Mouse (Mus musculus) CD4-positive, CD25-positive, alpha-beta regulatory T cell, adult 2 months (primary cell): Measurements from ENCODE around the gene Atpif1.

Source experiments
- DNase-seq: peaks from one replicate; pipeline ENCODE4 v3.0.0-alpha.2; 2012; ENCODE audit warnings: low read depth, low spot score

Gene Atpif1

DNA sequence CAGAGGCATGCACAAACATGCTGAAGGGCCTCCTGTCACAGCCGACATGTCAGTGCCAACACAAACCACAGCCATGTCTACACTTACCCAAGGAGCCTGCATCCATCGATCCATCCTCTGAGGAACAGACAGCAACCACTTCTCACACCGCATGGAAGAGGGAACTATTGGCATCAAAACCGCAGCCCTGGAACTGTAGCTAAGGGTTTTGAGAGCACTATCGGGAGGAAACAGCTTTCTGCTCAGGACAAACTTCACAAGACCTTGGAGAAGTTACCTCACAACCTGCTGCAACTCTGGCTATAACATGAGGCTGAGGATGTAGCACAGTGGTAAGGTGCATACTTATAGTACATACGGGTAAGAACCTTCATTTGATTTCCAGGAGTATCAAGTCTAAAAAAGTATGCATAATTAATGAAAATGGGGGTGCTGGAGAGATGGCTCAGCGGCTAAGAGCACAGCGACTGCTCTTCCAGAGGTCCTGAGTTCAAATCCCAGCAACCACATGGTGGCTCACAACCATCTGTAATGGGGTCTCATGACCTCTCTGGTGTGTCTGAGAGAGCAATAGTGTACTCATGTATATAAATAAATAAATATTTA is 5.4 kb downstream of the Atpif1 start:
- no peak for DNase-seq

DNA sequence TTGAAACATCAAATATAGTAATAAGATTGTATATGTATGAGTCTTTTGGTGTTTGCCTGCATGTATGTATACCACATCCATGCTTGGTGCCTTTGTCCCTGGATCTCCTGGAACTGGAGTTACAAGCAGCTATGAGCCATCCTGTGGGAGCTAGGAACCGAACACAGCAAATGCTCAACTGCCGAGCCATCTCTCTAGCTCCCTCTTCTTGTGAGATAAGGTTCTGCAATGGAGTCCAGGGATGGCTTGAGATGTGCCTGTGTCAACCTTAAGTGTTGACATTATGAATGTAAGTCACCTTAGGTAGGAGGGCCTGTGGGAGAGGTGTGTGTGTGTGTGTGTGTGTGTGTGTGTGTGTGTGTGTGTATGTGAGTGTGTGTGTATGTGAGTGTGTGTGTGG is 6.8 kb downstream of the Atpif1 start:
- DNase-seq: peak; percentile 69

DNA sequence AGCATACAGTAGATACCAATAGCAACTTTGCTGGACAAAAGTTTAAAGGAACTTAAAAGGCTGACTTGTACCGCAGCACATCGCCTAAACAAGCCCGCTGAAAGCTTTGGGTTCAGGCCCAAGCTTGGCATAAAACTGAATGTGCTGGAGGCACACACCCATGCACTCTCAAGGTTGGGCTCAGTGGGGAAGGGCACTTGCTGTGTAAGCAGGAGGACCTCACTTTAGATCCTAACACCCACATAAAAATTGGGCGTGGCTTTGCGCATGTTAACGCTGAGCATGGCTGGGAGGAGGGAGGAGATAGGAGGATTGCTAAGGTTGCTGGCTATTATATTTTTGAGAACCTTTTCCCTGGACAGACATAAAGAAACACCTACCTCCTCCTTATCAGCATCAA is 8.7 kb downstream of the Atpif1 start:
- no peak for DNase-seq

DNA sequence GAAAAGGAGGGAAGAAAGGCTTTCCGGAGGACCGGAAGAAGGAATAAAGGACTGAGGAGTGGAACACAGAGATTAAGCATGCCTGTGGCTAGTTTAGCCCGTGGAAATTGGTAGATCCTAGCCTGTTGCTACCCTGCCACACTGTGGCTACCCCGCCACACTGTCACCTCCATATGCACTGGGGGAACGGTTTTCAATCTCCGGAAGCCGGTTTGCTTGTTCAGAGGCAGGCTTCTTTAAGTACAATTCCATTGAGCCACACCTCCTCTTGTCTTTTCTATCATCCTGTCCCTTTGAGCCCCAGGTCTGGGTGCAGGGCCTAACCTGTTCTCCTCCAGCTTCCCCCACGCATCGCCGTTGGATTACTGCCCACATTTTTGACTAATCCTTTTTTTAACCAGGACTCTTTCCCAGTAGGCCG is 9.1 kb downstream of the Atpif1 start:
- no peak for DNase-seq

DNA sequence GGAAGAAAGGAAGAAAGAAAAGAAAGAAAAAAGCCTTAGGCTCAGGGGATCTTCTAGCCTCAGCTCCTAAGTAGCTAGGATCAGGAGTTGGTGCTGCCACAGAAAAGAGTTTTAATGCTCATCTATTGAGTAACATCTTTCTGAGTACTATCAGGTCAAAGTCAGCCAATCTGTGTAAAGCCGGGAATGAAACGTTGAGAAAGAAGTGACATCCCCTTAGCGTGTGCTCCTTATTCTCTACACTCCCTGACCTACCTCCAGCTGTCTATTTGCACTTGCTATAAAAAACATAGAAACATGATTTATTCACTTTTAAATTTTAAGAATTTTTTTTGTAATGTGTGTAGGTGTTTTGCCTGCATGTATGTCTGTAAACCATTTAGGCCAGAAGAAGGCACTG is 14.3 kb downstream of the Atpif1 start:
- no peak for DNase-seq

DNA sequence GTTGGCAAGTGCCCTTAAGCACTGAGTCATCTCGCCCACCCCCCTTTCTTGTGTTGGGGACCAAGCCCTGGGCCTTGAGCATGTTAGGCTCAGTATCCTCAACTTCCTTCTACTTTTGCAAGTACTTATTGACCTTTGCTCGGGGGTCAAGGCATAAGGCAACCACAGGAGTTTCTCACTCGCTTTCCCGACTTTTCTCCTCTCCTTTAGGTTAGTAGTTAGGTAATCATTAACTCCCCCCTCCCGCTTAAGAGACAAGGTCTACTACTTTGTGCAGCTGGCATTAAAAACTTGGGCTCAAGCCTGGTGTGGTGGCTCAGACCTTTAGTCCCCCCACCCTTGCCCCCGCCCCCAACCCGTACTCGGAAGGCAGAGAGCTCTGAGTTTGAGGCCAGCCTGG is 15.4 kb downstream of the Atpif1 start:
- DNase-seq: no peak

DNA sequence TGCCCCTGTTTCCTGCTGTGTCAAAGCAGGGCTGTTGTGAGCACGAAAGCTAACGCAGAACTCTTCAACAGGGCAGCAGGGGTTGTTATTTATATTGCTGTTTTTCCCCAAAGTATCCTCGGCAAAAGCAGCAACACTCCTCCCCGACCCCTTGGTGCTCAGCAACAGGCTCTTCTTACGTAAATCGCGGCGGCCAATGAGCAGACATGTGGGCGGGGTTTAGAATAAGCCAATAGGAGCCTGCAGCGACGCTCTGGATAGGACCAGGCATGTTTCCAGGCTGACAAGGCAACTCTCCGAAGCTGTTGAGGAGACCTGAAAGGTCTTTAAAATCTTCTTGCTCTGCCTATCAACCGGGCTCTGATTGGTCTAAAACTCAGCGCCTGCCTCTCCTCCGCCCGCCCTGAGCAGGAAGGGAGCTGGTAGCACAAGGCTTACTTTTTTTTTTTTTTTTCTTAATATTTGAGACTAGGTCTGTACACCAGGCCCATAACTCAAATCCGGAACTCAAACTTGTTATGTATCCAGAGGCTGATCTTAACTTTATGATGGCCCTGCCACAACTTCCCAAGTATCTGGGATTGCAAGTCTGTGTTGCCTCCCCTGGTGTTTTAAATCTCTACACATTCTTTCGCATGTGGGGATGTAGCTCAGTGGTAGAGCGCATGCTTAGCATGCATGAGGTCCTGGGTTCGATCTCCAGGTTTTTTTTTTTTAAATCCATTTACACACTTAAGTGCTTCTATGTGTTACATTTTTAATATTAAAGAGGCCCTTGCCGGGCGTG is 17.9 kb downstream of the Atpif1 start:
- peak; percentile 97 for DNase-seq

DNA sequence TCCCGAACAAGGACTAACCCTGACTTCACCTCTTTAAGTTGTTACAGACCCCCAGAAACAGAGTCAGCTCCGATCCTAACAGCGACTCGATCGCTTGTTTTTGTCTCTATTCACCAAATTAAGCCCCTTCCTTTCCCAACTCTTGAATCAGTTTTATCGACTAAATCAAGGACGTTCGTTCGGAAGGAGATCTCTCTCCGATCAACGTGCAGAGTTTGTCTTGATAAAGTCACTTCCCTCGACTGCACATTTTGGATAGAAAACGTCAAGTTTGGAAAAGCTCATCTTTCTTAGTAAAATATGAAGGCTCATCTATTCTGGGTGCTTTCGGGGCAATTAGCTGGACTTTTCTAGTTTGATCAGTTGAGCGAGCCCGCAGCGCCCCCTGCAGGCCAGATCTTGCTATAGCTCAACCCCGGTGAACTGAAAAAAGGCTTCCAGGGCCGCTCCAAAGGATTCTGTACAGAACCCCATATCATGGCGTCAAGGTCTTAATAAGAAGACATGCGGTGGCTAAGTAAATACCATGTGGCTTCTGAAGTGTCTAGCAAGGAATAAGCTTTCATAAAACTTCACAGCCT is 18.8 kb downstream of the Atpif1 start:
- DNase-seq: peak; percentile 92

DNA sequence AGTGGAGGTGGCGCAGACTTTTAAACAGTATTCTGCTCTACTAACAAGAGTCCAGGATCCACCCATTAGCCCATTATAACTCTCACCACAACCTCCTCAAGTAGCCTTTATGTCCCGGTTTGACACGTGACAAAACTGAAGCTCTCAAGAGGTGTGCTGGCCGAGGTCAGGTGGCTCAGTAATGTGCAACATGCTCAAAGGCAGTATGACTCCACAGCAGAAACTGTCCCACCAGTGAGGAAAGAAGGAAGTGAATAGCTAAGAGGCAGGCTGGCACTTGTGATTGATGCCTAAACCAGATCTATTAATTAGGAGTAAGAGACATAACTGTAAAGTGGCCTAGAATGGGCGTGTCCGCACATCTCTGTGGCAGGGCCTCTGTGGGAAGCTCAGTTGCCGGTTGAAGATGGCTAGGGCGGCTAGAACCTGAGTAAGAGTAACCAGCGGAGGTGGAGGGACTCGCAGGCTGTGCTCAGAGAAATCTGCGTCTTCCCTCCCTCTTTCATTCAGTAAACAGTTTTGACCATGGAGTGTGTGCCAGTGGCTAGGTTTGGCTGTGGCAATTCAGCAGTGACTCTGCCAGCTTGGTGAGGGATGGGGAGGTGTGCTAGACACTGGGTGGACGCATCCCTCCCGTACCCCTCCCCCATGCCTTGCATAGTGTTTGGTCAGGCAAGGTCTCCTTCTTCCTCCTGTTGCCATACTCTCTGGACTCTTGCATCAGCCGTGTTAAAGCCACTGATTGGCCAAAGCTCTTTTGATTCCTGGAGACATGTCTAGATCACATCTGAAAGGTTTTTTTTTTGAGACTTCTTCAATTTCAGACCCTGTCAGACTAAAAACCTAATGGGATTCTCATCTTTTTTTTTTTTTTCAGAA is 19.8 kb downstream of the Atpif1 start:
- no peak for DNase-seq

DNA sequence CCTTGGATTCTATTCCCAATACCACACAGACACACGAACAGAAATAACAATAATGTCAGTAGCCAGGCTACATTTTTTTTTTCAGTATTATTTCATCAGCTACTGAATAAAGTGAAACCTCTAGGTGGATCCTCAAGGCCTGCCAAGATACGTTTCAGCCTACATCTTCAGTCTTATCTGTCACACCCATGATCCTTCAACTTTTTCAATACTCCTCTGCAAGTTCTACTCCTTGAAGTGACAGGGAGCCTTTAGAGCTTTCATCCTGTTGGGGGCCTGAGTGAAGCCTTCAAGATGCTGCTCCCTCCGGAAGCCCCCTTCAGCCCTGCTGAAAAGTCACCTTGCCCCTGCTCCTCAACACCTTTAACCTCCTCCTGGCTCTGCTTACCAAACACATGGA is 21.4 kb downstream of the Atpif1 start:
- no peak for DNase-seq

DNA sequence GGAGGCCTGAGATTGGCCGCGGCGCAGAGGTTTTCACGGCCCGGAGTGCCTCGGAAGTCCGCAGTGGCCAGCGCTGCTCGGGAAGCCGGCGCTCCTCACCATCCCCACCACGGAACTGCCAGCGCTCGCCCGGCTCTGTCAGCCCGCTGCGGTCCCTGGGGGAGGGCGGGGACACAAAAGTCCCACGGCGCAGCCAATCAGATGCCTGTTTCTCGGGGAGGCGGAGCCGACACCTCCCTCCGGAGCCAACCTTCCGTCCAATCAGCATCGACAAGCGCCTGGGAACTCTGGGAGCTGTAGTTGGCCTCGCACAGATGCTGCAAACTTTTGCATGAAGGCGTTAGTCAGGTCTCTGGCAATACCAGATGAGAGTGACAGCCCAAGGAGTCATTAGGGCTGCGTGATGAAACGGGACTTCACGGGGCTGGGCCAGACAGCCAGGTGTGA is 23.1 kb downstream of the Atpif1 start, which contains the start of gene Sesn2:
Gene Sesn2 (minus strand): TSS at position 150 of the 447 bp plus-strand sequence.
- DNase-seq: peak; percentile 98

DNA sequence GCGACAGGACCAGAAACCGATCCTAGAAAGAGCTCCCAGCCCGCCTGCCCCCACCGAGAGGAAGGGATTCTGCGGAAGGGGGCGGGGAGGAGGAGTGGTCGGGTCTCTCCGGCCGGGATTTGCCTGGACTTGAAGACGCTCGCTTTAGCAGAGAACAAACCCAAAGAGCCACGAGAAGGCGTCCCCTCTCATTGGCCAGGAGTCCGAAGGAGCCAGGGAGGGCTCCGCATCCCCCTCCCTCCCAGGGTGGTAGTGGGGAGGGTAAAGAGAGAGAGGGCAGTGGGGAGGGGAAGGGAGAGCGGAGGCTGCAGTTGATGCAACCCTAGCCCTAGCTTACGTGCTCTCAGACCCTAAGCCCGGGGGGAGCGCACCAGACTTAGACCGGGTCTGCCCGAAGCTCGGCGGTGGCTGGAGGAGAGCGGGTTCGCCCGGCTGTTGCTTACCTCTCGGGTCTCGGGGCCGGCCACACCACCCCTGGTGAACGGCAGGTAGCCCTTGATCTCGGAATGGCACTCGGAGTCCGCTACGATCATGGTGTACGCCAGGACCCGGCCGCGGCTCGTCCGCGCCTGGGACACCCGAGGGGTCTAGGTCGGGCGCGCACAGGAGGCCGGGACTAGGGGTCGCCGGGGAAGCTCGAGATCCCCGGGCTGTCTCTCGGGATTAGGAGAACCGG is 23.7 kb downstream of the Atpif1 start:
- DNase-seq: peak; percentile 50

DNA sequence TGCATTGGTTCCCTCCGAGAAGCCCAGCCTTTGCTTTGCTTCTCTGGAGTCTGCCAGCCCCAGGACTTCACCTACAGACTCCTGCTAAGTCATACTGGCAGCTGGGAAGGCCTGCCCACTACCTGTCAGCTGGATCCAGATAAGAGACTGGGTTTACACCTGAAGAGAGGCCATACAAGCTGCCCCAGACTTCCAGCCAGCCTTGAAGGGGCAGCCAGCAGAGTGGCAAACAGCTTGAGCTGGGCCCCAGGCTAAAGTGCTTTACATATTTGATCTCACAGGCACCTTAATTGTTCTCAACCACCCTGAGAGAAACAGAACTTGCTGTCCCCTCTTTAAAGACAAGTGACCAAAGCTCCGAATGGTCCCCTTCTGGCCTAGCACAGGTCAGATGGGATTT is 26.2 kb downstream of the Atpif1 start:
- DNase-seq: no peak

DNA sequence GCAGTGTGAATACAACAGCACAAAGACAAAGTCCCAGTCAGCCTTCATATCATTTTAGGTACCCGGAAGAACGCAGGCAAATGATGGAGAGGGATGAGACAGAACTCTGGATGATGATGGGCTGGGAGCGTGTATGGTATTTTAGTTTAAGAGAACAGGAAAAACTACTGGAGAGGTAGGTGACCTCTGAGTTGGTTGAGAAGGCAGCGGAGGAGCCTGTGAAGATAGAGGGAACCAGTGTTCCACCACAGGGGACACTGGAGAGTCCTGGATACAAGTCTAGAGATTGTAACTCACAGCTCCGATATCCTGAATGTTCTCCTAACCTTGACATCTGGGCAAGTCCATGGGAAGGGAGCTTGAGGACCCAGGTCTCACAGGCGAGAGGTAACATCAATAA is 27.2 kb downstream of the Atpif1 start:
- DNase-seq: no peak

DNA sequence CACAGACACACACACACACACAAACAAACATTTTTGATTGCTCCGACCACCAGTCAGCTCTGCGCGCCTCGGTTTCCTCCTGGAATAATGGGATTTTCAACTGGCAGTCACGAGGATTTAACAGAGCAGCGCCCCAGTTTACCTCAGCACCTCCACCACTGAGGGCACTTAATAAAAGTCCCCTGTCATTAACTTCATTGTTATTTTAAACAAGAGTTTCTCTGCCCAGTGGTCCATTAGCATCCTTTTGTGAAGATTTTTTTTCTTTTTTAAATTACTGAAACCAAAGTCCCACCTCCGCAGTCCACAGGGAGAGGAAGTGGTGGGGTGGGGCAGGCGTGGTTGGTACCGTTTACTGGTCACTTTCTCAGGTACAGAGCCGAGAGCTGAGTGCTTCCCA is 27.7 kb downstream of the Atpif1 start:
- no peak for DNase-seq

DNA sequence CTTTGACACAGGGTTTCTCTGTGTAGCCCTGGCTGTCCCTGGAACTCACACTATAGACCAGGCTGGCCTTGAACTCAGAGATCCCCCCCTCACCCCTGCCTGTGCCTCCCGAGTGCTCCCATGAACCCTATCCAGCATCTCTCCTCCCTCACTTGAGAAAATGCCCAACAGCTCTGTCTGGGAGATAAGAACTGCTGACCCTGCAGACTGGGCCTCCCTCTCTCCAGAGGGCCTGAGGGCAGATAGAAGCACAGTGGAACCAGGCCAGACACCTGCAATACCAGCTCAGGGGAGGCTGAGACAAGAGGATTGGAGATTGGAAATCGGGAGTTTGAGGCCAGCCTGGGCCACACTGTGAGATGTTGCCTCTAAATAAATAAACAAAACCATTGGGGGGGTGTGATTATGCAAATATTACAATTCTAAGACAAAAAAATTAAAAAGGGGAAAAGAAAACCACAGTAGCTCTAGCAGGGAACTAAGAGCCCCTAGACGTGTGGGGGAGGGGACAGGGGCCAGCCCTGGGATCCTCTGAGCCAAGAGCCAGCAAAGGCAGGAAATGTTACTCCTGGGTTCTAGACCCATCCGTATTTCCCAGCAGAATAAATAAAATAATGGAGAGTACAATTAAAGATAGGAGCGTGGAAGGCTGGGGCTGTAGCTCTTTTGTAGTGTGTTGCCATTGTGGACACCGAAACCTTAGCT is 28.3 kb downstream of the Atpif1 start:
- no peak for DNase-seq

DNA sequence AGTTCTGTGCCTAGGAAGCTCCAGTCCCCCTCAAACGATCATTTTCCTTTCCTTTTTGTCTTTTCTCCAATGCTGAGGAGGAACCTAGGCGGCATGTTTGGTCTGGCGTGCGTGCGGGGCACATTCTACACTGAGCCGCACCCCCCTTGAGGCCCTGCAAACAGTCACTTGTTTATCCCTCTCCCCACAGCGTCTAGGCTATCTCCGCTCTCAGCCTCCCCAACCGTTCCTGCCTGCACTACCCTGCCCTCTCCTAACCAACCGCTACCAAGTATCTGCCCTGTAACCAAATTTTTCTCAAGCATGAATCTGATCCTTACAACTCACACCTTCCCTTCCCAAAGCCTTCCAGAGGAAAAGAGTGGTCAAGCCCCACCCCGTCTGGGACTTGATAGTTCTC is 30.1 kb downstream of the Atpif1 start:
- no peak for DNase-seq

DNA sequence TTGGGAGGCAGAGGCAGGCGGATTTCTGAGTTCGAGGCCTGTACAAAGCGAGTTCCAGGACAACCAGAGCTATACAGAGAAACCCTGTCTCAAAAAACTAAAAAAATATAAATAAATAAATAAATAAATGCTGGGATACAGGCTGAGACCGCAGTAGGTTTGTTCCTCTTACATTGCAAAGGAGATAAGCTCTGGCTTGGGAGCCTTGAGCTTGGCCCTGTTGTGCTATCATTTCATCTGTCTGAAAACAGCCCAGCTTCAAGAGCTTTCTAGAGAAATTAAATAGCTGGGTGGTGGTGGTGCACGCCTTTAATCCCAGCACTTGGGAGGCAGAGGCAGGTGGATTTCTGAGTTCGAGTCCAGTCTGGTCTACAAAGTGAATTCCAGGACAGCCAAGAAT is 31.8 kb downstream of the Atpif1 start:
- no peak for DNase-seq

DNA sequence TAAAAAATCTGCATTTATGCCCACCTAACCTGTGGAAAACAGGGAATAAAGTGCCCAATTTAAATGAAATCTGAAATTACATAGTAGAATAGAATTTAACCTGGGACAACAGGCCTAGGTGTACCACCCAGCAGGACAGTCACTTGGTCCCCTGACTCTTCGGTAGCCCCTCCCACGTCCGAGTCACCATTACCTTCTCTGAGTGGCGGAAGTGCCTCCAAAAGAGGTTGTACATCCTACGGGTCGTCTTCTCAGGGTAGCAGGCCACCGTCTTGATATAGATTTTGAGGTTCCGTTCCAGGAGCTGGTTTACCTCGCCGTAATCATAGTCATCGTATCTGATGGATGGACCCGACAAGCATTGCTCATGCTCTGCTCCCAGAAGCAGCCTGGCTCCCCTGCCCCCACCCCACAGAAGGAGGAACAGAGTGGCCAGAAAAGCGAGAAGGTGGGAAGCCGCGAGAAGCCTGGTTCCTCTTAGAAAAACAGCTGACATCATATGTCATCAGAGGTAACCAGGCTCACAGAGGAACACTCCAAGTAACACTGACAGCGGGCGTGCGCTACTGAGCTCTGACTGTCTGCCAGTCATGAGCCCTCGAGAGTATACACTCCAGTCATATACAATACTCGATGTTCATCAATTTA is 39.1 kb downstream of the Atpif1 start:
- no peak for DNase-seq
